Mouse (Mus musculus) thymus, postnatal 0 days (tissue): ENCODE measurements around the gene Srsf10. TPM values are rescaled to one million over a fixed set of nuclear protein-coding genes. Genes with fewer than 3 reads are reported as not detected.

Experiments used
- DNase-seq: peaks from one replicate; pipeline ENCODE4 v3.0.0-alpha.2; 2015; ENCODE audit warnings: low spot score
- polyA plus RNA-seq: library from polyadenylated mRNA; unstranded; fragments of >200 nt; fragmentation: Nextera tagmentation; extraction: Ambion mirVana; gene quantifications from 2 replicates; pipeline ENCODE4 v1.2.1, GENCODE M21; 2015

Gene Srsf10
- polyA plus RNA-seq, 1 experiment from 2014 or later, result 276 TPM

DNA sequence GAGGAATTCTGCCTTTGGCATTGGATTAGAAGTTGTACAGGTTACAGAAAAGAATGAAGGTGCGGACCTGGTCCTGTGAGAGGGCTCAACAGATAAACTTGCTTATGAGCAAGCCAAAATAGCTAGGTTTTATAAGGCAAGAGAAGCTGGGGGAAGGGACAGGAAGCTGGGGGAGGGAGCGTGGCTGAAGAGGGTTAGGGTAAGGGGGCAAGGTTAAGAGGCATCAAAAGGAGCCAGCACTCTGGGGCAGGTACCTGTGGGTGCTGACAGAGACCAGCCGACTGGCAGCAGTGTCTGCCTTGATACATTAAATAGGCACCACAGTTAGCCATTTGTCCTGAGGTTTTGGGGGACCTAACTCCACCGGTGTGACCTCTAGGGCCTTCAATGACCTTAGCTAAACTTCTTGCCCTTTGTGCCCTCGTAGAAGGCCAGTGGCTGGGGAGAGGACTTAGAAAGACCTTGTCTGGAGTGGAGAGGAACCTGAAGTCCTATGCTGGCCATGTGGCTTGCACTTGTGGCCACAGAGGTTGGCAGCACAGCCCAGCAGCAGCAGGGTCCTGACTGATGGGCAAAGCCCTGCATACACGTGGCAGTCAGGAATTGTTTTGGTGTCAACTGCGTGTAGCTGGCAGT, 28.5 kb downstream of the Srsf10 start:
- DNase-seq, result peak; percentile 50

DNA sequence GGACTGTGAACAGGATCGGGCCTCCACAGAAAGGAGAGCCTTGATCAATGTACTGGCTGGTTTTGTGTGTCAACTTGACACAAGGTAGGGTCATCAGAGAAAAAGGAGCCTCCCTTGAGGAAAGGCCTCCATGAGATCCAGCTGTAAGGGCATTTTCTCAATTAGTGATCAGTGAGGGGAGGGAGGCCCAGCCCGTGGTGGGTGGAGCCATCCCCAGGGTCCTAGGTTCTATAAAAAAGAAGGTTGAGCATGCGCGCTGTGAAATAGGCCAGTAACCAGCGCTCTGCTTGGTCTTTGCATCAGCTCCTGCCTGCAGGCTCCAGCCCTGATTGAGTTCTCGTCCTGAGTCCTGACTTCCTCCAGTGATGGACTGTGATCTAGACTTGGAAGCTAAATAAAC, 29.0 kb downstream of the Srsf10 start:
- DNase-seq, result peak; percentile 2

DNA sequence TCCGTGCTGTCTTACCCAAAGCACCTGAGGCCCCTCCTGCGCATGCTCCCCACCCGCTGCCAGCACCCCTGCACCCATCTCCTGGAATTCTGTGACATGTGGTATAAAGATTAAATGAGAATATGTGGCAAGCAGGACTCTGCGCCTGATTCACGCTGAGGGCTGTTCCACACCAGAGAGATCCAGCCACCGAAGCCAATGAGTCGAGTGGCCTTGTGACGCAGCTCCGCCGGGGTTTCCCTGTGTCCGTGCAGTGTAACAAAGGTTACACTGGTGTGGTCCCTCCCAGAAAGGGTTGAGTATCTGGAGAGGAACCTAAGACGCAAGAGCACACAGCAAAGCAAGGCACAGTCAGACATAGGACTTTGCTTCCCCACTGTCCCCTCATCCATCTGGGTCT, 30.1 kb downstream of the Srsf10 start:
- no peak for DNase-seq

DNA sequence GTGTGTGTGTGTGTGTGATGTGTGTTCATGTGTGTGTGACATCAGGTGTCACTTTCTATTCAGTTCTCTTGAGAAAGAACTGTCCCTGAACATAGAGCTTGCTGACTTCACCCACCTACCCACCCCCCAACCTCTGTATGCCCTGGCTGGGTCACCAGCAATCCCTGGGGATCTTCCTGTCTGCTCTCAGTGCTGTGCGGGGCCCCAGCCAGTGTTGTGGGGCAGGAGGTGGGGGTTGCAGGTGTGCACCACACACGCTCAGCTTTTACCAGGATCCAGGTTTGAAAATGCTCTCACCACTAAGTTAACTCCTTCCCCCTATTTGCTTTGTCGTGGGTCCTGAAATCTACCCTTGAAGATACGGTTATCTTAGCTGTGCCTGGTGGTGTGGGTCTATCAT, 30.6 kb downstream of the Srsf10 start:
- no peak for DNase-seq

DNA sequence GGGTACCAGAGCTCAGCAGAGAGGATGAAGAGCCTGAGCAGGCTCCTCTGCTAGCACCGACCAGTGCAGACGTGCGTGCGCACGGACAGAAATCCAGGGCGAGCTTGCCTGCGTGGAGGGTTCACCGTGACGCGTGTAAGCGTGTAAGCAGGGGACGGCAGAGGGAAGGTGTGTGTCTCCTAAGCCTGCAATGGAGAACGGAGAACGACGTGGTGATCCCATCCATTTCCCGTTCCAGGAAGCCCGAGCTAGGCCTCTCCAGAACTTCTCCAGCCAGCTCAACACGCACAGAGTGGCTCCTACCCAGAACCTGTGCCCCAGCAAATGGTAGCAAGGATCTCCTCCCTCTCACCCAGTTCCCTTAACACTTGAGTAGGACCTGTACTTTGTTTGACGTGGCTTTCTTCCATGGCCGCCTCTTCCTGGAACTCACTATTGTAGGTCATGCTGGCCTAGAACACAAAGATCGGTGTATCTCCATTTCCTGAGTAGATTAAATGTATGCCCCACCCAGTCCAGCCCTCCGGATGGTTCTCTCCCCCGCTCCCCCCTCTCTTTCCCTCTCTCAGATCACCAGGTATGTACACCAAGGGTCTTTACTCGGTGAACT, 33.0 kb downstream of the Srsf10 start:
- DNase-seq, result no peak

DNA sequence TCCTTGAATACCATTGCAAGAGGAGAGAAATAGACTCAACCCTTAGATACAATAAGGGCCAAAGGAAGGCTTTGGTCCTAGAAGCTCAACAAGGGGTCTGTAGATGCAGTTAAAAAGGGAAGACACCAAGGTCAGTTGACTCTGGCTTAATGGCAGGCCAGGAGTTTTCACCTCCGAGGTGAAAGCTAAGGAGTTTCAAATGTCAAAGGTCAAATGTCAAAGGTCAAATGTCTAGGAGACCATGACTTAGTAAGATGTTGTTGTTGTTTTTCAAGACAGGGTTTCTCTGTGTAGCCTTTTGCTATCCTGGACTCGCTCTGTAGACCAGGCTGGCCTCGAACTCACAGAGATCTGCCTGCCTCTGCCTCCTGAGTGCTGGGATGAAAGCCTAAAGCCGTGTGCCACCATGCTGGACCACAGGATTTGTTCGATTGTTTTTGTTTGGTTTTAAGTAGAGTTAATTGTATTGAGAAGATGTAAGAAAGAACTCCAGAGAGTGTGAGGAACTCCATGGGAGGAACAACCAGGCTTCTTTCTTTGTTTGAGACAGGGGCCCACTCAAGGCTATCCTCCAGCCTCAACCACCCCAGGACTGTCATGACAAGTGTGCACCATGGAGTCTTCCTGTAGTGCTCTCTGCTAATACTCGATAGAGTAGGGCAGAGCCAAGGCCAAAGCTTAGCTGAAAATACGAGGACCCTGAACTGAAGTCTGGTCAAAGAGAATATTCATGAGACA, 33.8 kb downstream of the Srsf10 start:
- DNase-seq, result no peak

DNA sequence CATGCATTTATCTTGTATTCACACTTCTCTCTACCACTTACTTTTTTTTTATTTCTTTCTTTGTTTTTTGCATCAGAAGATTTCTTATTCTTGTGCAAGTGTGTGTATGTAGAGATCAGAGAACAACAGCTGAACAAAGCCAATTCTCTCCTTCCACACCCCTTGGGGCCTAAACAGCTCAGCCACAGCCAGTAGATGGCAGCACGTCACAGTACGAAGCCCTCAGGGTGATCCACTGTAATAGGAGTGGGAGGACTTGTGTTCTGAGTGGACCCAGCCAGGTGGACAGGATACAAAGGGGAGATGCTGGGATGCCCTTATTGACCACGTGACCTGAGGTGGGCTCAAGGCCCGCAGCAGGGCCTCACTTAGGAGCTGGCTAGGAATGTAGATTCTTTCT, 34.3 kb downstream of the Srsf10 start:
- peak; percentile 82 for DNase-seq

DNA sequence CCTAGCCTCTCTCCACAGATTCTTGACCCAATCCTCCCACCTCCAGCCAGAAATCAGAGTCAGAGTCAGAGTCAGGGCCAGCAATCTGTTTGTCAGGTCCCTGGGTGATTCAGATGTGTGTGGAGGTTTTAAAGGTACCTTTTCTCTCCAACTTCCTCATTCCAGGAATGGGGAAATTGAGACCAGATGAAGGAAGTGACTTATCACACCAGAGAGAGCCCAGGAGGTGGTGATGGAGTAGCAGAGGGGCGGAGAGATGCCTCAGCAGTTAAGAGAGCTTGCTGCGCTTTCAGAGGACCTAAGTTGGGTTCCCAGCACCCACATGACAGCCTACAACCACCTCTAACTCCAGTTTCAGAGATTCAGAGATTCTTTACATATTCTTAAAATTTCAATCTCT, 36.0 kb downstream of the Srsf10 start:
- DNase-seq, result no peak

DNA sequence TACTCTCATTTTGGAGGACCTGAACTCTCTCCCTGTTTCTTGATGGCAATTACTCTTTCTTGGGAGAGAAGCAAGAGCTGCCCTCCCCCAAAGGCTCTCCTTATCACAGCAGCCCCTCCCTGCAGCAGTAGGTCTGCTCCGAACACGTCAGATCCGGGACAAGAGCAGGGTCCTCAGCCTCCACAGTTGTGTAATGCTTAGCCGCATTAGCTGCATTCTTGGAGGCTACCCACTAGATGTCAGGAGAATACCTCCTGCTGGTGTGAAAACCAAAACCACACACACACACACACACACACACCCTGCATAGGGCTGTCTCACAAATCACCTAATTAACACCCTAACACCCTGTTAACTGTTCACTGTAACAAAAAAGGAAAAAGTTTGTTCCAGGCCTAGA, 37.3 kb downstream of the Srsf10 start:
- no peak for DNase-seq

DNA sequence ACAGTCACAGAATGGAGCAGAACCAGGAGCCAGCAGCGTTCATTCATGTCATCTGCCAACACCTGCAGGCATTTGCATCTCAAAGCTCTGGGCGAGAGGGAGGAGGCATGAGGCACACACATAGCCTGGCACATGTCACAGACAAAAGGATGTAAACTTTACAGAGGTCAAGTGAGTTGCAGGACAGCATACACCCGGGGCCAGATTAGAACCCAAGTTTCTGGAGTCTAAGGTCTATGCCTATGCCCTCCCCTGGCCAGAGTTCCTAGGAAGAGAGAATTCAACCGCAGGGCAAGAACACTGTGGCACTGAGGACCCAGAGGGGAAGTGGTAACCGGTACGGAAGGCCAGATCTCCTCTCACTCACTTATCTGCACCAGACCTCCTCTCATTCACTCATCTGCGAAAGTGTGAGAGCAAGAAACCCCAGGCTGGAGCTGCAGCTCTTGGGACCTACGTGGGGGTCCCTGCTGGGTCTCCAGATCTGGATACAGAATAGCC, 39.6 kb downstream of the Srsf10 start, which contains the start of gene Cnr2:
TSS of gene Cnr2 (plus strand) at position 324 of the 501 bp plus-strand sequence.
- peak; percentile 68 for DNase-seq

DNA sequence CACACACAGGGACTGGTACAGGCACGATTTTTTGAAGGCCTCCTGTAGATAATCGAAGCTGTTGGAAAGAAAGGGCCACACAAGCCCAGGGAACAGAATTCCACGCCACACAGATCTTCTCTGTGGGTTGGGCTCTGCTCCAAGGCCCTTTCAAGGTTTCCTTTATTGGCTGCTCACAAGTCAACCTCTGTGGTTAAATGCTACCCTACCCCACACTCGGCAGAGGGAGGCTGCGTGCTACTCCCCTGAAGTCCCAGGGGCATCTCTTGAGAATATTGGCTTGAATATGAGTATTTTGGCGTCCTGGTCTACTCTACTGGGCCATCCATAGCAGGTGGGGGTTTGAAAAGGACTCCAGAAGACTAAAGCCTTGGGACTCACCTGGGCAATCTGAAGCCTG, 40.6 kb downstream of the Srsf10 start:
- peak; percentile 25 for DNase-seq

DNA sequence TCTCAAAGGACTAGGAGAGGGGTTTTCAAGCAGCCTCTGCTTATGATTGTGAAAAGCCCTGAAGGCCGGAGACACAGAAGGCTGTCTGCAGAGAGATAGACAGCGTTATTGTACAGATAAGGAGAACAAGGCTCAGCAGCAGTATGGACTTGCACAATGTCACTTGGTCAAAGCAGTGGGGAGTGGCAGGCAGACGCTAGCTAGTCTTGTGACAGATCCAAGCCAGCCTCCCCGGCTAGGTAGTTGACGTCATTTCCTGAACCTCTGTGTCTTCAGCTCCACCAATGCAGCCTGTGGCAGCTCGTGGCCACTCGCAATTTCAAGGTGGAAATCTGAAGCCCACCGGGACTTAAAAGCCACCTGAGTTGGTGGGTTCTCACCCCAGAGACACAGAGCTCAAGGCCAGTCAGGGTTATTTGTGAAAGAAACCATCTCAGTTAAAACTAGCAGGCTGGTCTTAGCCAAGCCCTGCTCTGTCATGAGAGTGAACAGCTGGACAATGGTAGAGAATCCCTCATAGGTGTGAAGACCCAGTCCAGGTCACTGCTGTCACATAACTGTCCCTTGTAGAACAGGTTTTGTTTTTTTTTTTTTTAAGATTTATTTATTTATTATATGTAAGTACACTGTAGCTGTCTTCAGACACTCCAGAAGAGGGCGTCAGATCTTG, 43.0 kb downstream of the Srsf10 start:
- peak; percentile 79 for DNase-seq

DNA sequence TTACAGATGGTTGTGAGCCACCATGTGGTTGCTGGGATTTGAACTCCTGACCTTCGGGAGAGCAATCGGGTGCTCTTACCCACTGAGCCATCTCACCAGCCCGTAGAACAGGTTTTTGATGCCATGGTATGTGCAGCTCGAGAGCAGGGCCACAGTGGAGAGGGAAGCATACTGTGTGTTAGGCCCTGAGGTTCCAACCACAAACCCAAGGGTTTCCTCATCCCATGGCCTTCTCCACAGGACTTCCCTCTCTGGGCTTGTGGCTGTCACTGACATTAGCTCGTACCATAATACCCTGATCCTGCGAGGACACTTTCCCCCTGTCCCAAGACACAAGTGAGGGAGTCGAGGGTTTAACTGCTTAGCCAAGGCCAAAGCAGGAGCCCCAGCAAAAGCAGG, 43.5 kb downstream of the Srsf10 start:
- DNase-seq, result no peak

DNA sequence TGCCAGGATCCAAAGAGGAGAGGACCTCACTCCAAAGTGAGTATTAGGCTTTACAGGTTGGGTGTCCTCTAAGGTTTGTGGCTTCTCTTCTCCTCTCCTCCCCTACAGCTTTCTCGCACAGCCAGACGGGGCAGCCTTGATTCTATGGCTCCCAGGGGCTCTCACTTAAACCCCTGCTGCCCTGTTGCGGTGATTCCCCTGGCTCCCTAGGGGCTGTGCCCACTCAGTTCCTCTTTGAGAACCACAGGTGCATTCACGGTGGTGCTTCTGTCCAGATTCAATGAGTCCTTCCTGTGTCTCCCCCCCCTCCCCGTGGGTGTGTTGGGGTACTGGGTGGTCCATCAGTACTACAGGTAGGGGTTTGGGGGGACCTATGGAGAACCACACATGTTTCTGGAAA, 44.5 kb downstream of the Srsf10 start:
- DNase-seq, result no peak

DNA sequence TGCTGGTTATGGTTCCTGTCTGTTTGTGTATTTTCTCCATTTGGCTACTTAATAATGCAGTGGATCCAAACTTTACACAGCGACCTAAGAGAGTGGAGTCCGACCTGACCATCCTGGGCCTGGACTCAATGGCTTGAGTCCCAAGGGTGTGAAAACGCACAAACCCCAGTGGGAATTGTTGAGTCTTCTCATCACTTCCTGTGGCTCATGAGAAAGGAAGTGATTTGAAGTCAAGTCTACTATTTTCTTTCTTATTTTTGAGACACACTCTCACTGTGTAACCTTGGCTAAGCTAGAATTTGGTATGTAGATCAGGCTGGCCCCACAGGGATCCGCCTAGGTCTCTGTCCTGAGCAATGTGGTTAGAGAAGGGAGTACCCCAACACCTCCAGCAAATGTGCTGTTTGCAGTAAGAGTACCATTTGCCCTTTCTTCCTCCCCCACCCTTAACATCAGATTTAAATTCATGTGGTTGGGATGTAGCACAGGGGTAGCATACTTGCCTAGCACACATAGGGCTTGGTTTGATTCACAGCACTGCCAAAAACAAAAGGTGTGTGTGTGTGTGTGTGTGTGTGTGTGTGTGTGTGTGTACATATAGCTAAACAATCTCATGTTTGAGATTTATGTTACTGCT, 47.2 kb downstream of the Srsf10 start:
- DNase-seq, result no peak

DNA sequence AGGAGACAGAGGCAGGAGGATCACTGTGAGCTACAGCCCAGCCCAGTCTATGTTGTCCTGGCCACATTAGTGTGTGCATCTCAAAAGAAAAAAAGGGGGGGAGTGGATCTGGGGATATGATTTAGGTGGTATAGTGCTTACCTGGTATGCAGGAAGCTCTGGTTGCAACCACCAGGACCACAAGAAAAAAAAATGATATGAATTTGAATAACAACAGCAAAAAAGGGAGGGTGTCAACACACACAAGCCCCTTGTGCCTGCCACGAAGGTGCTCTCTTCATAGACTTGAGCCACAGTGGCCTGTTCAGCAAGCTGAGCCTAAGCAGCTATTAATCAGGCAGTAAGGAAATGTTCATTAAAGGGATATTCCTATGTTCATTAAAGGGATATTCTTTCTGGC, 49.3 kb downstream of the Srsf10 start:
- DNase-seq, result no peak

DNA sequence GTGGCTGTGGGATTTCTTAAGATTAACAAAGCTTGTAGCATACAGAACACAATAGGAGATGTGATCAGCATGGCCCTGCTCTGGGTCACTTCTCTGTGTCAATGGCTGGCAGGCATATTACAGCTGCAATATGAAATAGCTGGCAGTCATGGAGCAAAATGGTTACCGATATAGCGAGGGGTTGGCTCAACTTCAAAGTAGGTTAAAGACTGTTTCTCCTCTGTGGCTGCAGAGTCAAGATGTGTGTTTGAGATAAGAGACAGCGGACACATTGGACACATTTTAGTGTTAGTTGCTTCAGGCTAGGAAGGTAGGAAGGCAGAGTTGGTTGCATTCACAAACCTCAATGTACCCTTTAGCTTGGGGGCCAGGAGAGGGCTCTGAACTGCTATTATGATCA, 51.1 kb downstream of the Srsf10 start:
- DNase-seq, result no peak

DNA sequence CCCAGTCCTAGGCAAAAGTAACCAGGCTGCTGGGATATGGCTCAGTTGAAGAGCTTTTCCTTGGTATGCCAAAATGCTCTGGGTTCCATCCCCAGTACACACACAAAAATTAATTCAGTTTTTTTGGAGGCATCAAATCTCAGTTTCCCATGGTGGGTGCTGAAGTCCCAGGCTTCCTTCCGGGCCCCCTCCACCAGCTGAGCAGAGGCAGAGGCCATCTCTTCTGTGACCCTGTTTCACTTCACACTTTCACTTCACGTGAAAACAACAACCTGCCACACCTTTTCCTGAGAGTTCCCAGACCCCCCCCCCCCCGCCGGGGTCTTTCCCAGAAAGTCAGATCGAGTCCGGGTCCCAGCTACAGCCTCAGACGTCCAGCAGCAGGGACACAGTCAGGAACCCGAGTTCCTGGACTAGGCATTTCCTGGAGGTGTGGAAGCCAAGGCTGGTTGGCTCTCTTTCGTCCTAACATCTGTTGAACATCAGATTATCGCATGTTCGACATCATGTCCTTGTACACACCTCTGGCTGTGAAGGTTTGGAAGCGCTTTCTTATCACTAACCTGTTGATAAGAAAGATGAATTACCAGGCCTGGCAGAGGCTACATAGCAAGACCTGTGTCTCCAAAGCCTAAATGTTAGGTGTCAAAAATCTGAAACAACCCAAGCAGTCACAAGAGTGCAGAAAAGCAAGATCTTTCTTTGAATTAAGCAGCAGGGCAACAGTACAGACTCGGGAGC, 53.9 kb downstream of the Srsf10 start:
- DNase-seq, result no peak

DNA sequence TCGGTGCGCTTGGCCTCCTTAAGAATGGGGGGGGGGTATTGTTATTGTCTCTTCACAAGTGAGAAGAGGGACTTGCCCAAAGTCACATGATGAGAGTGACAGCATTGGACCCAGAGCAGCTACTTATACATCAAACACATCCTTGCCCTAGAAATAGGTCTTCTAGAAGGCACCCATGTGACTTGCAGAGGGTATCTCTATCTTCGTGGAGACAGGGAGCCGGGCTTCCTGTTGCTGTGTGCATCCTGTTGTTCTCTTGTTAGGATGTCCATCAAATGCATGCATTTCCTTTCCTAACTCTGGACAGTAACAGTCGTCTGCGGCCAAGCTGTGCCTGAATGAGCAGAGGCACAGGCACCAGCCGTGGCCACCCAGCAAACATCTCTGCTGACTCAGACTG, 56.0 kb downstream of the Srsf10 start:
- peak; percentile 42 for DNase-seq

DNA sequence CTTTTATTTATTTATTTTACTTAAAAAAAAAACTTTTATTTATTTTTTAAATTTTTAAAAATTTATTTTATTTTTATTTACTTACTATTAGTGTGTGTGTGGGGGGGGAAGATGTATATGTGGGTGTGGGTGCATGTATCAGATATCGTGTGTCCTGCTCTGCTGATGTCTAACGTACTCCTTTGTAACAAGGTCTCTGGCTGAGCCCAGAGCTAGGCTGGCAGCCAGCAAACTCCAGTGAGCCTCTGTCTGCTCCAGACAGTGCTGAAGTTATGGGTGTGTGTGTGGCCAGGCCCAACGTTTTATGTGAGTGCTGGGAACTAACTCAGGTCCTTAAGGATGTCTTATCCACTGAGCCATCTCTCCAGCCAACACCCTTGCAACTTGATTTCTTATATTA, 56.6 kb downstream of the Srsf10 start:
- no peak for DNase-seq

DNA sequence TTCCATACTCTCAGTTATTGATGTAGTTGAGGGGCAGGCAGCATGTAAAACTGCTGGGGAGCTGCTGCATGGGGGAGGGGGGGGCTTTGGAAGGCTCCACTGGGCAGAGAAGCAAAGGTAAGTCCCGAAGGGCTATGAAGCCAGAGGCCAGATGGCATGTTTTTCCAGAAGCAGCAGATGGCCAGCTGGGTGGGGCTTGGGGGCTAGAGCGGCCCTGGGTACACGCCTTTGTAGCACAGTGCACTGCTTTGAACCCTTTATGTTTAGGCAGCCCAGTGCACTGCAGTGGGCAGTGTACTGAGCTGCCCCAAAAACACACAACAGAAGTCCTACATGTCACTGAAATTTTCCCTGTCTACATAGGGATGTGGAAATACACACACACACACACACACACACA, 57.3 kb downstream of the Srsf10 start:
- DNase-seq, result no peak
